Comparison of ENCODE assay signal across 31 mouse cellular contexts in genomic region chr14:26881700-26882099, GRCm38 (mm10). TPM values are rescaled to one million over a fixed set of nuclear protein-coding genes. Genes with fewer than 3 reads are reported as not detected.
"Had no signal": no experiment of that assay in that cellular context is flagged by ENCODE, and none has a peak within 500 bp of the region (broad histone marks: within the 10 kb centered on the region; RNA-seq: fewer than 3 reads in every experiment).

No protein-coding gene starts in this region.

- DNase-seq: gastrocnemius, adult 2 months; gastrocnemius, postnatal 10 days; gastrocnemius, postnatal 25 days; heart, adult 2 months; heart, postnatal 10 days; heart, postnatal 4 days; kidney, adult 11 months; kidney, adult 2 months; kidney, adult 9 months; kidney, postnatal 14 days; kidney, postnatal 36 days; layer of hippocampus, adult 9-11 months; layer of hippocampus, postnatal 36 days; left cerebral cortex, postnatal 4 days had no signal

- H3K4me3 ChIP-seq: gastrocnemius, adult 2 months; heart, adult 2 months; heart, embryonic 12.5 days; hindbrain, embryonic 10.5 days; hindbrain, embryonic 12.5 days; limb, embryonic 13.5 days; limb, embryonic 15.5 days; liver, embryonic 12.5 days had no signal

- H3K9ac ChIP-seq: heart, embryonic 12.5 days; hindbrain, embryonic 12.5 days; hindbrain, embryonic 14.5 days; limb, embryonic 13.5 days; limb, embryonic 15.5 days; liver, embryonic 12.5 days had no signal

- H3K4me1 ChIP-seq: heart, embryonic 12.5 days; hindbrain, embryonic 10.5 days; hindbrain, embryonic 12.5 days; limb, embryonic 13.5 days; limb, embryonic 15.5 days; liver, embryonic 12.5 days had no signal

- H3K27ac ChIP-seq: gastrocnemius, adult 2 months; heart, adult 2 months; hindbrain, embryonic 10.5 days; hindbrain, embryonic 12.5 days; hindbrain, embryonic 14.5 days; kidney, postnatal 0 days; limb, embryonic 13.5 days; limb, embryonic 15.5 days; liver, embryonic 12.5 days had no signal

- H3K27me3 ChIP-seq: heart, embryonic 12.5 days; hindbrain, embryonic 12.5 days; limb, embryonic 13.5 days; limb, embryonic 15.5 days; liver, embryonic 12.5 days had no signal

- H3K36me3 ChIP-seq: heart, embryonic 12.5 days; hindbrain, embryonic 10.5 days; hindbrain, embryonic 12.5 days; limb, embryonic 13.5 days; limb, embryonic 15.5 days; liver, embryonic 12.5 days had no signal

- H3K4me2 ChIP-seq: heart, embryonic 12.5 days; hindbrain, embryonic 12.5 days; hindbrain, embryonic 14.5 days; limb, embryonic 13.5 days; limb, embryonic 15.5 days; liver, embryonic 12.5 days had no signal

- H3K9me3 ChIP-seq: heart, embryonic 12.5 days; hindbrain, embryonic 10.5 days; hindbrain, embryonic 12.5 days; limb, embryonic 13.5 days; limb, embryonic 15.5 days; liver, embryonic 12.5 days had no signal

- ATAC-seq: hindbrain, embryonic 16.5 days; inflammation-experienced regulatory T-cells, adult 6 months; intestine, embryonic 16.5 days; liver, embryonic 12.5 days had no signal

RNA-seq across cellular contexts. Expression of gene Asb14, which starts 12.7 kb away (rescaled TPM):
- total RNA-seq: granulocyte monocyte progenitor cell, adult 5-6 weeks; layer of hippocampus, postnatal 36 days; left cerebral cortex, adult 18-20 months; left cerebral cortex, adult 8-10 months; left cerebral cortex, postnatal 25 days; left cerebral cortex, postnatal 4 days had no signal
- polyA plus RNA-seq: hindbrain, embryonic 10.5 days; hindbrain, embryonic 12.5 days; intestine, embryonic 16.5 days; large intestine, adult 2 months; liver, adult 2 months; liver, embryonic 12.5 days had no signal
